Mouse (Mus musculus) intestine, embryonic 16.5 days (tissue): ENCODE results near the gene Pecr. TPM values are rescaled to one million over a fixed set of nuclear protein-coding genes. Genes with fewer than 3 reads are reported as not detected.

Source experiments
- ATAC-seq: fragments of 200-750 bp; cut with Nextera tagmentation; 2 replicates; pipeline ENCODE4 v1.8.0; 2017; ENCODE audit warnings: moderate TSS enrichment, moderate library complexity
- H3K27ac ChIP-seq: fragments of 300-500 bp; sonication (generic); 2 replicates; pipeline ENCODE4 v1.5.1; 2014; ENCODE audit warnings: mild to moderate bottlenecking, low read length
- H3K27me3 ChIP-seq: fragments of 300-500 bp; sonication (generic); replicated peaks from 2 replicates; pipeline ENCODE4 v1.6.1; 2014; ENCODE audit warnings: low read length, control low read depth, mixed read lengths; ENCODE audit not compliant: control insufficient read depth, insufficient read depth
- H3K36me3 ChIP-seq: fragments of 300-500 bp; sonication (generic); 2 replicates; pipeline ENCODE4 v1.6.1; 2014; ENCODE audit warnings: low read length, control low read depth; ENCODE audit not compliant: control insufficient read depth, insufficient read depth
- H3K4me1 ChIP-seq: fragments of 300-500 bp; sonication (generic); 2 replicates; pipeline ENCODE4 v1.6.1; 2014; ENCODE audit warnings: low read length, control low read depth, mixed read lengths; ENCODE audit not compliant: control insufficient read depth, insufficient read depth
- H3K4me2 ChIP-seq: fragments of 300-500 bp; sonication (generic); 2 replicates; pipeline ENCODE4 v1.6.1; 2014; ENCODE audit warnings: low read depth, low read length, control low read depth
- H3K4me3 ChIP-seq: fragments of 300-500 bp; sonication (generic); 2 replicates; pipeline ENCODE4 v1.5.1; 2014; ENCODE audit warnings: mild to moderate bottlenecking, low read length
- H3K9ac ChIP-seq: fragments of 300-500 bp; sonication (generic); 2 replicates; pipeline ENCODE4 v1.6.1; 2014; ENCODE audit warnings: low read depth, low read length
- H3K9me3 ChIP-seq: fragments of 300-500 bp; sonication (generic); 2 replicates; pipeline ENCODE4 v1.6.1; 2016; ENCODE audit warnings: low read length, control low read depth; ENCODE audit not compliant: control insufficient read depth
- WGBS: fragments of 180-500 bp; shearing (Covaris S2); extraction: QIAGEN DNeasy Blood & Tissue Kit; methylation state at CpG from one replicate; pipeline ENCODE4 v1.1.7; 2014; 5-methylcytosine and 5-hydroxymethylcytosine counted together
- polyA plus RNA-seq: library from polyadenylated mRNA; unstranded; fragments of >200 nt; fragmentation: Nextera tagmentation; extraction: Ambion mirVana; gene quantifications from 2 replicates; pipeline ENCODE4 v1.2.1, GENCODE M21; 2015

The Pecr gene
- polyA plus RNA-seq, 1 experiment from 2014 or later, result 82.7 TPM

DNA sequence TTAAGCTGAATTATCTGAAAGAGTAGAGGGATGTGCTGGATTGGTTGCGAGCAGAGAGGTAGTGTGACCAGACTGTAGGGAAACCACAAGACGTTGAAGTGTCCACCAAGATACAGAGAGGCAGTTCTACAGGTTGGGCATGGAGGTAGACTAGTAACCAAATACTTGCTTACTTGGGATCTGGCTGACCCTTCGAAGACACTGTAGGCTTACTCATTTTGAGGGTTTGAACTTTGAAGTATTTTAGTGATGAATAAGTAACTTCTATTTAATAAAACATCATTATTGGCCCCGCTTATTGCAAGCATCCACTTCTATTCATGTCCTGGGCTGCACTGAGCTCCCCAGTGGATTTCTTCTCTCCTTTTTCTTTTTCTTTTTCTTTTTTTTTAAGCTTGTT is 7.3 kb upstream of the Pecr start:
- WGBS, result 96% methylated on average over 4 of the region's 4 CpGs
- no peak for ATAC-seq
- H3K4me1 ChIP-seq, result peaks cover 3% of the 10 kb centered on the region

DNA sequence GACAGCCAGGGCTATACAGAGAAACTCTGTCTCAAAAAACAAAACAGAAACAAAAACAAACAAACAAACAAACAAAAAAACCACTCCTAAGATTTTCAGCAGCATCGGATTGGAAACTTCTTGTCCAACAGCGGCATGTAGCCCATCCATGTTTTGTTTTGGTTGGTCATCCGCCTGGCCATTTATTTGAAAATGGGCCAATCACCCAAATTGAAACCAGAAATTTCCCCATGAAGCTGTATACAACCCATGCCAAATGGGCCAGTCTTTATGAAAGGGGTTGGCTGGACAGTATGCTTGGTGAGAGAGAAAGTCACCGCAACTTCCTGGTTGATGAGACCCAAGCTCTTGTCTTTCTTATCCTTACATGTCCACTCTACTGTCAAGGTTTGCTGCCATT is 6.8 kb upstream of the Pecr start:
- Histone ChIP-seq H3K4me1 (peaks cover 3% of the 10 kb centered on the region), H3K4me3 (no peak overlapping the region), H3K9me3 (no peaks in the 10 kb centered on the region), H3K27me3 (no peaks in the 10 kb centered on the region), H3K9ac (no peak overlapping the region), H3K4me2 (no peak overlapping the region), H3K27ac (no peak overlapping the region), H3K36me3 (no peaks in the 10 kb centered on the region)
- 96% methylated on average over 4 of the region's 4 CpGs for WGBS
- ATAC-seq, result no peak

More for the DNA sequence above, 7.3 kb upstream of the Pecr start:
- no peak overlapping the region for H3K9ac ChIP-seq
- H3K4me2 ChIP-seq, result no peak overlapping the region
- H3K27ac ChIP-seq, result no peak overlapping the region
- H3K27me3 ChIP-seq, result no peaks in the 10 kb centered on the region
- H3K36me3 ChIP-seq, result no peaks in the 10 kb centered on the region
- no peak overlapping the region for H3K4me3 ChIP-seq
- no peaks in the 10 kb centered on the region for H3K9me3 ChIP-seq

DNA sequence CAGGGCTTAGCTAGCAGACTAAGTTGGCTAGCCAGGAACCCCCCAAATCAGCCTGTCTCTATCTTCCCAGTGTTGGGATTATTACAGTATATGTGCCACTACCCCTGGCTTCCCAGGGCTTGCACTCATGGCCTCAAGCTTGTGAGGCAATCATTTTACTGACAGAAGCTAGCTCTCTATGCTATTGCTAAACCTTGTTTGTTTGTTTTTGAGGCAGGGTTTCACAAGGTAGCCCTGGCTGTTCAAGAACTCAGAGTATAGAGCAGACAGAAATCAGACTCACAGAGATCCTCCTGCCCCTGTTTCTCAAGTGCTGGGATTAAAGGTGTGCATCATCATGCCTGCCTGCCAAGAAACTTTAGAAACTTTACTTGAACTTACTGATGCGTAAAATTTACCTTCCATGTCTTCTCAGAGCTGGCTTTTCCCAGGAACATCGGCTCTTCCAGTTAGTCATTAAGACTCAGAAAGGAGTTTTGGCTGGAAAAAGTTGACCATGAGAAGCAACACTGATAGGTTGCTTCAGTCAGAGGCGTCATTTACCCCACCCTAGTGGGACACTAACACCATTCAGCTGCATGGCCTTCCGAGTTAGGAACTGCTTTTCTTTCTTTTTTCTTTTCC is 4.5 kb upstream of the Pecr start:
- Histone ChIP-seq H3K9ac (no peak overlapping the region), H3K27ac (peak overlapping the region; percentile 49; the same call in 1 of the 2 replicates), H3K36me3 (no peaks in the 10 kb centered on the region), H3K27me3 (no peaks in the 10 kb centered on the region), H3K9me3 (no peaks in the 10 kb centered on the region), H3K4me1 (peaks cover 3% of the 10 kb centered on the region), H3K4me2 (no peak overlapping the region), H3K4me3 (no peak overlapping the region)
- WGBS, result 87% methylated on average over 4 of the region's 4 CpGs
- no peak for ATAC-seq

DNA sequence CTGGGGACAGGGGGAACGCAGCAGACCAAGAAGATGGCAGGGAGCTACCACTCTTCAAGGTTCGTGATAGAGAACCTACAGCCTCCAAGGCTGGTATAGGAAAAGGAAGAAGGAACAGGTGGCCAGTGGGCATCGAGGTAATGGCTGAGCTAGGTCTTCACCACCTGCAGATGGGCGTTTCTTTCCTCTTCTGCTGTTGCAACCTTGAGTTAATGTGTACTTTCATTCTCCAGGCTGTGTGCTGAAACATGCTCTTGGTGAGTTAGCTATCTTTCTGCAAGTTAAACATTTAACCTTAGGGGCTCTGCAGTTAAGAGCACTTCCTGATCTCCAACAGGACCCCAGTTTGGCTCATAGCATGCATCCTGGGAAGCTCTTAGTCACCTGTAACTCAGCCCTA is 3.8 kb upstream of the Pecr start:
- Histone ChIP-seq H3K27ac (peak overlapping the region; percentile 51; the same call in 1 of the 2 replicates), H3K4me1 (peaks cover 3% of the 10 kb centered on the region), H3K9me3 (no peaks in the 10 kb centered on the region), H3K27me3 (no peaks in the 10 kb centered on the region), H3K36me3 (no peaks in the 10 kb centered on the region), H3K4me3 (no peak overlapping the region), H3K9ac (no peak overlapping the region), H3K4me2 (no peak overlapping the region)
- ATAC-seq, result peak; percentile 21
- 75% methylated on average over 4 of the region's 4 CpGs for WGBS

DNA sequence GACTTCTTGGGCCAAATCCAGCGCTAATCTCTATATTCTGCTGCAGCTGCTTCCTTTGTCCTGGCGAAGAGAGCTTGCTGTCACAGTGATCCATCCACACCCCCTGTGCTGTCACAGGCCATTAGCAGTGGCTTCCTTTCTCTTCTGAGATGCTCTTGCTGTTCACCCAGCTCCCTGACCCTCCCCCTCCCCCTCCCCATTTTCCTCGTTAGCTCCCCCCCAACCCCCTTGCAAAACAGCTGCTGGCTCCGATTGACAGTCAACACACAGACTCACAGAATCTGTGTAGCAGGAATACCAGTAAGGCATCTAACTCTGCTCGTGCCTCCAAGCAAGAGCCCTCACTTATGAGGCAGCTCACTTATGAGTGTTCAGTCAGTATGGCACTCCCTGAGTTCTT is 2.8 kb upstream of the Pecr start:
- Histone ChIP-seq H3K4me3 (no peak overlapping the region), H3K27me3 (no peaks in the 10 kb centered on the region), H3K4me1 (peaks cover 3% of the 10 kb centered on the region), H3K36me3 (no peaks in the 10 kb centered on the region), H3K9ac (no peak overlapping the region), H3K27ac (no peak overlapping the region), H3K4me2 (no peak overlapping the region), H3K9me3 (no peaks in the 10 kb centered on the region)
- 37% methylated on average over 5 of the region's 5 CpGs for WGBS
- no peak for ATAC-seq

DNA sequence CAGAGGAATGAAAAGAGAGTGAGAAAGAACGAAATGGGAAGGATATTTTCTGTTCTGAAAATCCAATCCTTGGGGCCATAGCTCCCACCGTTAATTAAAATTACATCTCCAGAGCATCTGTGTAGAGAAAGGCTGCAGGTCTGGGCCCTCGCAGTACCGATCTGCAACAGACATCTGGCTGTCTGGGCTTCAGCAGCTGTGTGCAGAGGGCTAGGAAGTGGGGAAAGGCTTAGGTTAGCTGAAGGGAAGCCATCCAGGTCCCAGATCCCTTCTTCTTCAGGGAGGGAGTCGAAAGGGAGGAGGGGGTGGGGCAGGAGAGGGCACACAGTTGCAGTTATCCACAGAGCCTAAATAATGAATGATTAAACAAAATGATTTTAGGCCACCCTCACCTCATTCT is 425 bp upstream of the Pecr start:
- peak overlapping the region; percentile 54 for H3K9ac ChIP-seq
- H3K4me1 ChIP-seq, result peaks cover 3% of the 10 kb centered on the region
- peak overlapping the region; percentile 38 for H3K4me2 ChIP-seq
- no peaks in the 10 kb centered on the region for H3K9me3 ChIP-seq
- H3K27ac ChIP-seq, result no peak overlapping the region
- peak; percentile 16; the same call in 1 of the 2 replicates for ATAC-seq
- no peaks in the 10 kb centered on the region for H3K27me3 ChIP-seq
- peak overlapping the region; percentile 60 for H3K4me3 ChIP-seq
- no peaks in the 10 kb centered on the region for H3K36me3 ChIP-seq
- WGBS, result 8% methylated on average over 5 of the region's 5 CpGs

DNA sequence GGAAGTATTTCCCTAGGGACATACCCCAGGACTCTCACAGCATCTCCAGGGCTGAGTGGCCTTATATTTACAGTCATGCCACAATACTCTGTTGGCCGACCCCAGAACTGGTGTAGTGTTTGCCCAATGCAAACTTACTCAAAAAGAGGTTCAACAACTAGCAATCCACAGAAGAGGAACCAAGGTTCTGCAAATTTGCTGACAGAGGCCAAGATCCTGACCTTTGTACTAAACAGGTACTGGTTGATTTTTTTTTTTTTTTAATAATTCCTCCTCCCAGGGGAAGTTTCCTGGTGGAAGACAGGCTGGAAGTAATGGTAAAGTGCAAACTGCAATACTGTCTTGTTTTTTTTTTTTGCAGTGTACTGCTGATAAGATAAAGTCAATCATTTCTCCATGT is 1.5 kb downstream of the Pecr start:
- H3K27ac ChIP-seq, result peak overlapping the region; percentile 35; the same call in 1 of the 2 replicates
- no peak overlapping the region for H3K4me3 ChIP-seq
- H3K9me3 ChIP-seq, result no peaks in the 10 kb centered on the region
- H3K27me3 ChIP-seq, result no peaks in the 10 kb centered on the region
- WGBS, result 57% methylated on average over 1 of the region's 1 CpGs
- no peak for ATAC-seq
- H3K9ac ChIP-seq, result no peak overlapping the region
- peaks cover 3% of the 10 kb centered on the region; the same call in 1 of the 2 replicates for H3K4me1 ChIP-seq
- H3K4me2 ChIP-seq, result no peak overlapping the region
- H3K36me3 ChIP-seq, result no peaks in the 10 kb centered on the region

DNA sequence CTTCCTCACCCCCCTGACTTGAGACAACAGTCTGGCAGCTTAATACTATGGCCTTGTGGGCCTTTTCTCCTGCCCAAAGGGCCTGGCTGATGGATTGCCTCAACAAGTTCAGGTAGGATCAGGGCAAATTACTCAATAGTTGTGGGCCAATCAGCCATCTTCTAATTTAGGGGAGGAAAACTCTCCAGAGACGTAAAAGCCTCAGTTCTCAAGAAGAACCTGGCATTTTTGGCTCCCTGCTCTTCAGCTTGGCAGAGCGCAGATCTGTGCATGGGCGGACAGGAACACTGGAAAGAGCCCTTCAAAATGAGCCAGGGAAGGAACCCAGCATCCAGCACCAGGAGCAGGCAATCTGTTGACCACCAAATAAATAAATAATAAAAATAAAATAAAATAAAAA is 6.0 kb downstream of the Pecr start:
- H3K9ac ChIP-seq, result no peak overlapping the region
- H3K9me3 ChIP-seq, result no peaks in the 10 kb centered on the region; the same call in 1 of the 2 replicates
- H3K36me3 ChIP-seq, result peaks cover 8% of the 10 kb centered on the region; the same call in 1 of the 2 replicates
- H3K4me1 ChIP-seq, result no peaks in the 10 kb centered on the region
- H3K4me3 ChIP-seq, result no peak overlapping the region
- H3K4me2 ChIP-seq, result no peak overlapping the region
- no peak for ATAC-seq
- WGBS, result 95% methylated on average over 3 of the region's 3 CpGs
- H3K27ac ChIP-seq, result no peak overlapping the region
- H3K27me3 ChIP-seq, result no peaks in the 10 kb centered on the region

DNA sequence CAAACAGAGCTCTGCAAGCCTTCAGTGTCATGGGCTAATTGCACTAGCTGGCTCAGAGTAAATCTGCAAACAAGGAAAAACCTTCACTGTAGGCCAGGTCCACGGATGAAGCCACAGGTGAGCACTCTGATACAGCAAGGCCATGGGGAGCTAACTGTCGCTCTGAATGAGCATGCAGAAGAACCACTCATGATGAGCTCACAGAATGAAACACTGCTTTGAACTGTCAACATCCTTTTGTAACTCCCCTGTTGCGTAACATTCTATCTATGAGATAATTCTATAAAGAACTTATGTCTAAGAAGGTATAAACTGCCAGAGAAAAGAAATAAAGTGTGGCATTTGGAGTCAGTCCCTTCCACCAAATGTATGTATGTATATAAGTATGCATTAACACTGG is 21.0 kb downstream of the Pecr start:
- no peak for ATAC-seq
- 89% methylated on average over 3 of the region's 3 CpGs for WGBS
- H3K27me3 ChIP-seq, result no peaks in the 10 kb centered on the region

More for the DNA sequence above, 21.0 kb downstream of the Pecr start:
- Histone ChIP-seq H3K4me3 (no peak overlapping the region), H3K4me1 (no peaks in the 10 kb centered on the region), H3K9ac (no peak overlapping the region), H3K36me3 (no peaks in the 10 kb centered on the region), H3K27ac (no peak overlapping the region), H3K9me3 (no peaks in the 10 kb centered on the region), H3K4me2 (no peak overlapping the region)
